Mouse (Mus musculus) spleen, adult 2 months (tissue): ENCODE data around the gene Trim56. TPM values are rescaled to one million over a fixed set of nuclear protein-coding genes. Genes with fewer than 3 reads are reported as not detected.
"Not testable (repeated sequence)": the region's sequence is repeated elsewhere in the genome, so short reads cannot be mapped to it uniquely, and the experiment has no call there.

Experiments
- DNase-seq, 2 experiments: peaks; one replicate each; pipeline versions ENCODE4 v3.0.0 to v3.0.0-alpha.2; 2012 to 2021; ENCODE audit warnings: low spot score in 2 of 2, low read depth in 1 of 2
- H3K27ac ChIP-seq: fragments of 200-500 bp; 2 replicates; pipeline ENCODE4 v1.5.1; 2012; ENCODE audit warnings: low read length, inconsistent platforms; ENCODE audit not compliant: insufficient read depth
- H3K27me3 ChIP-seq: fragments of 200-500 bp; 2 replicates; pipeline ENCODE4 v1.6.1; 2012; ENCODE audit warnings: mild to moderate bottlenecking, moderate library complexity, low read length, inconsistent platforms; ENCODE audit not compliant: control insufficient read depth, insufficient read depth
- H3K36me3 ChIP-seq: fragments of 200-500 bp; 2 replicates; pipeline ENCODE4 v1.6.1; 2012; ENCODE audit warnings: mild to moderate bottlenecking, low read length, inconsistent platforms; ENCODE audit not compliant: control insufficient read depth, insufficient read depth
- H3K4me1 ChIP-seq: fragments of 200-500 bp; 2 replicates; pipeline ENCODE4 v1.6.1; 2011; ENCODE audit warnings: inconsistent platforms; ENCODE audit not compliant: control insufficient read depth, insufficient read depth, insufficient read length
- H3K4me3 ChIP-seq: fragments of 200-500 bp; 2 replicates; pipeline ENCODE4 v1.5.1; 2011; ENCODE audit warnings: mild to moderate bottlenecking, inconsistent platforms; ENCODE audit not compliant: insufficient read depth, insufficient read length; ENCODE audit errors: extremely low read depth
- CTCF ChIP-seq: fragments of 200-500 bp; IDR thresholded peaks from 2 replicates; pipeline ENCODE4 v1.5.1; 2011; ENCODE audit warnings: mild to moderate bottlenecking, inconsistent platforms; ENCODE audit not compliant: insufficient read depth, insufficient read length, insufficient replicate concordance; ENCODE audit errors: extremely low read depth
- POLR2A ChIP-seq: fragments of 200-500 bp; IDR thresholded peaks from 2 replicates; pipeline ENCODE4 v1.6.1; 2011; ENCODE audit warnings: low read depth, low read length, inconsistent platforms
- WGBS: fragments of 180-500 bp; shearing (Covaris S2); methylation state at CpG from one replicate; pipeline ENCODE4 v1.1.7; 2018; 5-methylcytosine and 5-hydroxymethylcytosine counted together
- polyA plus RNA-seq: library from polyadenylated mRNA; depleted of rRNA; stranded (reverse); fragments of >200 nt; gene quantifications from 2 replicates; pipeline ENCODE4 v1.2.3, GENCODE M21; 2012; rRNA removed

Gene Trim56
- 26.6 and 28.6 TPM in 2 replicates for polyA plus RNA-seq

DNA sequence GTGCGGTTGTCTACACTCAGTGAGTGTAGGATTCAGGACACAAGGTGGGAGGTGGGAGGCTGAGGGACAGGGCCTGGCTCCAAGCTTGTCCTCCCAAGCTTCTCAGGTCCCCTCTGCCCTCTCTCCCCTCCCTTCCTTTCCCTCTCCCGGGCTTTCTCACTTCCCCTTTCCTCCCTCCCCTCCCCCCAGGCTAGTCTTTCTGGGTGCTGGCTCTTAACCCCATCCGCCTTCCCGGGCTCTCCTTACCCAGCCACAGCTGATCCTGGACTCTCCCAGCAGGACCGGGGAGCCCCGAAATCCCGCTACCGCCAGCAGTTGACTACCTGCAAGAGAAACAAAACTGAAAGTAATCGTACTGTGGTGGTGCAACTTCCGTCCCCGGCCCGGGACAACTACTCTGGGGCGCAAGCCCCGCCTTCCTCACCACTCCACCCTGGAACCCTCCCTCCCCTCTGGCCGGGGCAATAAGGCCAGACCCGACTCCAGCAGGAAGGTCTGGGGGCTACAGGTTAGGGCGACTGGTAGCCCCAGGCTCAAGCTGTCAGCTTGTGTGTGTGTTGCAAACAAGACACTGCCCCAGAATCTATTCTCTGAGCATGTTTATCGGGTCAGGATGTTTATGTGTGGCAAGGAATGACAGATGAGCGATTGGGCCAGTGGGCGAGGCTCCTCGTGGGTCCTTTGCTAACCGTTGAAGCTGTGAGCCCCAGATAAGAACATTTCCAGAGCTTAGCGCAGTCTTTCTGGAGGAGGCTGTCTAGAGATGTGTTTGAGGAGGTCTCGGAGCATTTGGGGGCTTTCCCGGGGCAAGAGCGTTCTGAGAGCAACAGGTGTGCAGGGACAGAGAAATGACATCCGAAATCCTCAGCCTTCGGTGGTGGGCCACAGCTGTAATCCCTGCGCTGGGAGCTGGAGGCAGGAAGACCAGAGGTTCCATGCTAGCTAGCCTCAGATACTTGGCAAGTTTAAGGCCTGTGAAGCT is at the start of gene Trim56:
TSS of gene Trim56 (minus strand) at position 344 of the 982 bp plus-strand sequence.
- H3K4me1 ChIP-seq = peaks cover 8% of the 10 kb centered on the region; the same call in 1 of the 2 replicates
- 5% methylated on average over 29 of the region's 29 CpGs for WGBS
- peaks cover 23% of the 10 kb centered on the region for H3K36me3 ChIP-seq
- DNase-seq = peak; percentile 59 to 80
- TF ChIP-seq POLR2A (peak; percentile 42), CTCF (no peak)
- no peaks in the 10 kb centered on the region for H3K27me3 ChIP-seq
- peak within 1 kb of the TSS; percentile 84 for H3K4me3 ChIP-seq
- H3K27ac ChIP-seq = peak within 1 kb of the TSS; percentile 90

GRCm38 (mm10) chr5:137161853-137162252 is 45.8 kb upstream of the Trim56 start:
- no peak for DNase-seq
- H3K27ac ChIP-seq = no peak overlapping the region
- no peaks in the 10 kb centered on the region for H3K36me3 ChIP-seq
- 80% methylated on average over 4 of the region's 4 CpGs for WGBS
- H3K4me3 ChIP-seq = no peak overlapping the region
- no peaks in the 10 kb centered on the region for H3K4me1 ChIP-seq
- no peaks in the 10 kb centered on the region for H3K27me3 ChIP-seq
- no peak for TF ChIP-seq CTCF
- no peak for TF ChIP-seq POLR2A

DNA sequence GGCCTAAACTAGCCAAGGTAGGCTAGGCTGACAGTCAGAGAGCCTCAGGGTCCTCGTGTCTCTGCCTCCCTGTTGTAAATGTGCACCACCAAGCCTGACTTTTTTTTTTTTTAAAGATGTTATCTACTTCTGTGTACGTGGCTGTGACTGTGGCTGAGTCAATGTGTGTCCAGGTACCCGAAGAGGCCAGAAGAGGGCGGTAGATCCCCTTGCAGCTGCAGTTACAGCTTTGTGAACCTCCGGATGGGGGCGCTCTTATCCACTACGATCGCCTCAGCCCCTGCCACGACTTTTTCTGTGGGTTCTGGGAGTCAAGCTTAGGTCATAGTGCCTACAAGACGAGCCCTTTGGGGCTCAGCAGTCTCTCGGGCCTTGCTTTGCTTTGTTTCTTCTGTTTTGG is 43.5 kb upstream of the Trim56 start:
- 7% methylated on average over 11 of the region's 11 CpGs for WGBS
- Histone ChIP-seq H3K36me3 (no peaks in the 10 kb centered on the region), H3K4me1 (no peaks in the 10 kb centered on the region), H3K27me3 (no peaks in the 10 kb centered on the region), H3K4me3 (no peak overlapping the region), H3K27ac (no peak overlapping the region)
- peak; percentile 47 to 57 for DNase-seq
- no peak for TF ChIP-seq POLR2A
- TF ChIP-seq CTCF = peak; percentile 95

GRCm38 (mm10) chr5:137153289-137153688 is 37.3 kb upstream of the Trim56 start:
- Histone ChIP-seq H3K4me3 (no peak overlapping the region), H3K36me3 (no peaks in the 10 kb centered on the region), H3K4me1 (no peaks in the 10 kb centered on the region), H3K27me3 (no peaks in the 10 kb centered on the region), H3K27ac (no peak overlapping the region)
- no peak for DNase-seq
- TF ChIP-seq CTCF = no peak
- no peak for TF ChIP-seq POLR2A
- 90% methylated on average over 5 of the region's 5 CpGs for WGBS

- 57% methylated on average over 2 of the region's 2 CpGs for WGBS
- DNase-seq = peak in 1 of 2 experiments; percentile 46
- Histone ChIP-seq H3K27ac (no peak overlapping the region), H3K36me3 (no peaks in the 10 kb centered on the region), H3K27me3 (no peaks in the 10 kb centered on the region), H3K4me3 (no peak overlapping the region), H3K4me1 (no peaks in the 10 kb centered on the region)
- no peak for TF ChIP-seq POLR2A
- no peak for TF ChIP-seq CTCF
Observed at GRCm38 (mm10) chr5:137152623-137153022, 36.6 kb upstream of the Trim56 start.

DNA sequence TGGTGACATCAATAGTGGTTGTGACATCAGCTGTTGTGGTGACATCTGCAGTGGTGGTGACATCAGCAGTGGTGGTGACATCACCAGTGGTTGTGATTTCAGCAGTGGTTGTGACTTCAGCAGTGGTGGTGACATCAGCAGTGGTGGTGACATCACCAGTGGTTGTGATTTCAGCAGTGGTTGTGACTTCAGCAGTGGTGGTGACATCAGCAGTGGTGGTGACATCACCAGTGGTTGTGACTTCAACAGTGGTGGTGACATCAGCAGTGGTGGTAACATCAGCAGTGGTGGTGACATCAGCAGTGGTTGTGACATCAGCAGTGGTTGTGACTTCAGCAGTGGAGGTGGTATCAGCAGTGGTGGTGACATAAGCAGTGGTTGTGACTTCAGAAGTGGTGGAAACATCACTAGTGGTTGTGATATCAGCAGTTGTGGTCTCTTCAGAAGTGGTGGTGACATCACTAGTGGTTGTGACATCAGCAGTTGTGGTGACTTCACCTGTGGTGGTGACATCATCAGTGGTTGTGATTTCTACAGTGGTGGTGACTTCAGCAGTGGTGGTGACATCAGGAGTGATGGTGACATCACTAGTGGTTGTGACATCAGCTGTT is 33.4 kb upstream of the Trim56 start, which contains the start of gene Muc3:
TSS of gene Muc3 (minus strand) at position 51 of the 611 bp plus-strand sequence.
- not testable (repeated sequence) for DNase-seq, H3K36me3 ChIP-seq, H3K4me1 ChIP-seq, H3K27ac ChIP-seq, H3K27me3 ChIP-seq, H3K4me3 ChIP-seq

DNA sequence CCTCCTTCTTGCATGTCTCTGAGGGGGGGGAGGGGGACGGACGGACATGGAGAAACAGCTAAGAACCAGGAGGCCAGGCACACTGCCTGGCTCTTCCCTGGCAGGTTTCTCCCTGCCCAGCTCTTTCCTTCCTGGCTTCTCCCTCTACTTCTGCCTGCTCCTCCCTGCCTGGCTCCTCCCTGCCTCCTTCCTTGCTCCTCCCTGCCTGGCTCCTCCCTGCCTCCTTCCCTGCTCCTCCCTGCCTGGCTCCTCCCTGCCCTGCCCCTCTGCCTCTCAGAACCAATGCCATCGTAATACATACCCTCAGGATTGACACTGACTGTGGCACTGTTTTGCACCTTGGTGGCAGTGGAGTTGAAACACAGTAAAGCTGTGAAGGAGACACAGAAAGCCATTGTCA is 24.8 kb upstream of the Trim56 start:
- 30% methylated on average over 3 of the region's 3 CpGs for WGBS
- H3K36me3 ChIP-seq = no peaks in the 10 kb centered on the region
- TF ChIP-seq CTCF (no peak), POLR2A (no peak)

More for the DNA sequence above, 24.8 kb upstream of the Trim56 start:
- no peak for DNase-seq
- Histone ChIP-seq H3K4me3 (no peak overlapping the region), H3K4me1 (no peaks in the 10 kb centered on the region), H3K27me3 (no peaks in the 10 kb centered on the region), H3K27ac (no peak overlapping the region)
